Mouse (Mus musculus): Measurements from ENCODE around the gene Smad5. TPM values are rescaled to one million over a fixed set of nuclear protein-coding genes. Genes with fewer than 3 reads are reported as not detected.

Smad5 gene
- 40.5 and 50.3 TPM in 2 replicates for total RNA-seq (2017)

DNA sequence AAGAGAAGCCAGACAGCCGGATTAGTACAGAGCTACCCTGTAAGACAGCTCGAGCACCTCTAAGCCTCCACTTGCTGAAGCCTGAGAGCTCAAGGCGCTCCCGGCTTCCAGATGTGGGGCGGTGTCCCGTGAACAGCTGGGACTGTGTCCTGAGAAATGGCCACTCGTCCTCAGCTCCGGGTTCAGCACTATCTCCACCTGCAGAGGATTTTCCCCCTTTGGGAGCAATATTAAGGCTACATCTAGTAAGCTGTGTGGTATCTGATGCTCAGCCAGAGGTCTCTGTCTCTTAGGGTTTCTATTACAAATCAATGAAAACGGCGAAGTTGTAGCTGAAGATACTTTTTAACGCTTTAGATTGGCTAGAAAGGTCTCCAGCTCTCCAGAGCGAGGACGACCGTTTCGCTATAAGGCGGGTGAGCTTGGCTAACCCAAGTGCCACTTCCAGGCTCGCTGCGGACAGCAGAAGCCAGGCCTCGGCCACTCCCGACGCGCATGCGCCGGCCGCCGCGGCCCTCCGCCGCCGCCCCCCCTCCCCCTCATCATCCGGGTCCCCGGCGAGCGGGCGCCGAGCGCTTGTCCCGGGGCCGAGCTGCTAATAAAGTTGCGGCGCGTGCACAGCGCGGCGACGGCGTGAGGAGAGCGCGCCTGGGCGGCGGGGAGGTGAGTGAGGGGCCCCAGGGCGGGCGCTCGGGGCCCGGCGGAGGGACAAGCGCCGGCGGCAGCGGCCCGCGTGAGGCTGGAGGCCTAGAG lies at the start of gene Smad5:
Gene Smad5 (plus strand): TSS at position 542 of the 753 bp plus-strand sequence.
- ATAC-seq (replicated peaks in 1 of 2; ENCODE audit: insufficient read depth in 1 of 2, low FRiP score in 2 of 2, low TSS enrichment in 1 of 2, low read depth in 1 of 2, poor library complexity in 2 of 2, severe bottlenecking in 2 of 2): peak; percentile 22 to 51; a peak in 2 of 4 replicates

DNA sequence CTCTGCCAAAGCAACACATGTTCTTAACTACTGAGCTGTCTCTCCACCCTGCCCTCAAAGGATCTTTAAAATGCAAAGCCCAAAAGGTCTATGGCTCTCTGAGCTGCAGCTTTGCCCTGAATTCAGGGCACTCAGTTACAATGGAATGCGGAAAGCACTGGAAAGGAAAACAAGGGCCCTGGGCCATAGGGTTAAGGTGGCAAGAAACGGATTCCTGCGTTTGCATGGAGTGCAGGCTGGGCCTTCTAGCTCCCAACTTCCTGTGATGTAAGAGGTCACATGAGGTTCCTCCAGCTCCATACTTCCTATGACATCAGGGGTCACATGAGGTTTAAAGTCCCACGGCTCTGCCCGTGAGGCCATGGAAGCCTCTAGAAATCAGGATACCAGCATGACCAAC lies 48.6 kb upstream of the Smad5 start:
- no peak for ATAC-seq (replicated peaks in 1 of 2; ENCODE audit: insufficient read depth in 1 of 2, low FRiP score in 2 of 2, low TSS enrichment in 1 of 2, low read depth in 1 of 2, poor library complexity in 2 of 2, severe bottlenecking in 2 of 2)

DNA sequence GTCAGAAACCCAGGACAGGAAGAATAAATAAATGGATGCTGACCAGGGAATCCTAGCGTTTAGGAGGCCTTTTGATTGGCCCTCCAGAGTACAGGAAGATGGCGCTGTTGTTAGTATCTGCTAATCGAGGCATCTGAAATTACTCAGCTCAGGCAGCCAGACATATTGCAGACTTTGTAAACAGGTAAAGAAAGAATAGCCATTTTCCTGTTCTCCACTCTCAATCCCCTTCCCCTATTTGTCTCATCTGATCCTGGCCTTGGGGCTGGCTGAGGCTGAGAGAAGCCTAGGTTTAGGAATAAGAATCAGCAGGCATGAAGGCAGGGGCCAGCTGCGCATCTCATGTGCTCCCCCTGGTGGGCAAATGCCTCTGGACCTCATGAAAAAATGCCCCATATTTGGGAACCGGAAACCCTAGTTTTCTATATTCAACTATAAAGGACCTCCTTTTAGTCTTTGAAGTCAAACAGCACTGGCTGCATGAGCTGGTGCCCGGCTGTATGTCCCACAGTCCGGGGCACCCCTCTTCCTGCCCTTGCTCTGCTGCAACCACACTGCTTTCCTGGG lies 44.8 kb upstream of the Smad5 start:
- peak; percentile 51 to 77; a peak in 3 of 4 replicates for ATAC-seq (replicated peaks in 1 of 2; ENCODE audit: insufficient read depth in 1 of 2, low FRiP score in 2 of 2, low TSS enrichment in 1 of 2, low read depth in 1 of 2, poor library complexity in 2 of 2, severe bottlenecking in 2 of 2)

DNA sequence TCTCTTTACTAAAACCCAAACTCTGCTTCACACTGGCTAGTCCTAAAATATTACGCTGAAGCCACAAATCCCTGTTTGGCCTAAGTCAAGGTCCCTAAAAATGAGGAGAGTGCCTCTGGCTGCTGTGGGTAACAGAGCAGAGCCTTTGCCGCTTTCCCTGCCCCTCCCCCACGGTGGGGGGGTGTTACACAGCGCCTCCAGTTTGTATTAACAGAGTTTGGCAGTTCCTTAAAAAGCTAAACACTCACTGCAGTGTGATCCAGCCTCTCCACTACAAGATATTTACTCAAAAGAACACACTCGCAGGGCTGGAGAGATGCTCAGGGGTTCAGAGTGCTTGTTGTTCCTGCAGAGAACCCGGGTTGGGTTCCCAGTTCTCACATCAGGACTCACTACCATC lies 43.9 kb upstream of the Smad5 start:
- no peak for ATAC-seq (replicated peaks in 1 of 2; ENCODE audit: insufficient read depth in 1 of 2, low FRiP score in 2 of 2, low TSS enrichment in 1 of 2, low read depth in 1 of 2, poor library complexity in 2 of 2, severe bottlenecking in 2 of 2)

DNA sequence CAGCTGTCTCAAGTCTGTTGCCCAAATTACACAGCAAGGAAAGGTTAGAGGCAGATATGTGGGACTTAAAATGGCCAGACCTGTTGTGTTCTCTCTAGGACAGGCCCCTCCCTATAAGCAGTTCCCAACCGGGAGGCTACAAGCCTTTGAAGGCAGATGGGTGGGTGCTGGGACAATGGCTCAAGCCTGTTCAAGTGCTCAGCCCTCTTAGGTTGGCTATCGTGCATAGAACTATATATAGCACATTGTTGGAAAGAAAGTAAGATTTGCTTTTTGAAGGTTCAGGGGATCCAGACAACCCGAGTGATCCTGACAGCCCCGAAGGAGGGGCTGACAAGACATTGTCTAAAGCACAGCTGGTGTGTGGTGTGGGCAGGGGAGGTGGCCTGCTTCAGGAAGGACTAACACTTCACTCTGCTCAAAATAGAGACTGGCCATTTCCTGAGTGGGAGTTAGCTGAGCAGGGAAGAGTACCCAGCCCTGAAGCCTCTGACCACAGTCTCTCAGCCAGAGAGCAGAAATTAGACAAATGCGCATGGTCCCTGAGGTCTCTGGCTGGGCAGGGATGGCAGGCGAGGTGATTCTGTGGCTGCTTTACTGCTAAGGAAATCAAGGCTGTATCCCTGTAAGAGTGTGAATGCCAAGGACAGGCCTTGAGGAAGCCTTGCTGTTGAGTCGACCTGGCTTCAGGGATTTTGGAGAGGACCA lies 40.7 kb upstream of the Smad5 start:
- no peak for ATAC-seq (replicated peaks in 1 of 2; ENCODE audit: insufficient read depth in 1 of 2, low FRiP score in 2 of 2, low TSS enrichment in 1 of 2, low read depth in 1 of 2, poor library complexity in 2 of 2, severe bottlenecking in 2 of 2)

DNA sequence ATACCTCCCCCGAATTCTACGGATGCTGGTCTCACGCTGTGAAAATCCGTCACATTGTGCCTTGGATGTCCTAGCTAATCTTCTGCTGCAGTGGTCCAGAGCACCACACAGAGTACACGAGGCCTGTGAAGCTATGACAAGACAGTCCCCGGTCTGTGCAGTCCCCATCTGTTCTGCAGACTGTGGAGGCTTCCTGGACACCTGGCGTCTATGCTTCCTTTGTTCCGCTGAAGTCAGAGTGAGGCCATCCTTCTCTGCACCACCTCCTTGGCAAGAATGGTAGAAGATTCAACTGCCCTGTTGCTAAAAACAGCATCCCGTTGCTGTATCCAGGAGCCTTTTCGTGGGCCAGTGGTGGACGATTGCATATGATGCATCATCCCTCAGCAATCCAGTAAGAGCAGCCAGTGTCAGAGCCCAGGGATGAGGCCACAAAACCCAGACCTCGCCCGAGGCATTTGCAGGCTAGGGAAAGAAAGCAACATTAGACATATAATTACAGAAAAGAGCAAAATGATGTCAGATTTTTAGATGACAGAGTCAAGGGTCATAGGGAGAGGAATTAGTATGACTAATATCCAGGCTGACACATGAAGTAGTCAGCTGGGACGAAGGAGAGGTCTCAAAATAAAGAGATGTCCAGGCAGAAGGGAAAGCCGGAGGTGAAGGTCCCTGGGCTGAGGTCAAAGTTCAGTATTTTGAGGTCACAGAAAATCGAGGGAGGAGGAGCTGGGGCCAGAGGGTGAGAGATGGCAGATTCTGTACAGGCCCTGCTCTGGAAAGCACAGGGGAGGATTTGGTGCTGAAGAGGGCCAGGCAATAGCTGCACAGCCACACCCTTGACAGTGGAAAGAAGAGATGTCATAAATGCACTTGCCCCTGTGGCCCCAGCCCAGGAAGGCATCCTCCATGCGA lies 38.3 kb upstream of the Smad5 start:
- ATAC-seq (replicated peaks in 1 of 2; ENCODE audit: insufficient read depth in 1 of 2, low FRiP score in 2 of 2, low TSS enrichment in 1 of 2, low read depth in 1 of 2, poor library complexity in 2 of 2, severe bottlenecking in 2 of 2): no peak

DNA sequence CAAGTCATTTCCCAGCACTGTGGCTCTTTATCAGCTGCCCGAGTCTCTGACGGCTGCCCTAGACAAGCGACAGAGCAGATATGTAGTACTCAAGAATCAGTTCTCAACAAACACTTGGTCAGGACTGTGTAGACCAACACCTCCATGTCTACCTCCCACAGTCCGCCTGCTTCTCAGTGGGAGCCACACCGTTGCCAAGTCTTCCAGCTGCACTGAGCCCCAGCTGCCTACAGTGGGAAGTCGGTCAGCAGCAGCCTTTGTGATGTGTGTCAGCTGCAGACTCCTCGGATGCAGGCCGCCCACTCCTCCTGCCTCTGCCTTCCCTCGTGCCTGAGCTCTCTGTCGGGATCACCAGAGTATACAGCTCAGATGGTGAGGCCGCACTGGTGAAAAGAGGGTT lies 31.6 kb upstream of the Smad5 start:
- ATAC-seq (replicated peaks in 1 of 2; ENCODE audit: insufficient read depth in 1 of 2, low FRiP score in 2 of 2, low TSS enrichment in 1 of 2, low read depth in 1 of 2, poor library complexity in 2 of 2, severe bottlenecking in 2 of 2): no peak

DNA sequence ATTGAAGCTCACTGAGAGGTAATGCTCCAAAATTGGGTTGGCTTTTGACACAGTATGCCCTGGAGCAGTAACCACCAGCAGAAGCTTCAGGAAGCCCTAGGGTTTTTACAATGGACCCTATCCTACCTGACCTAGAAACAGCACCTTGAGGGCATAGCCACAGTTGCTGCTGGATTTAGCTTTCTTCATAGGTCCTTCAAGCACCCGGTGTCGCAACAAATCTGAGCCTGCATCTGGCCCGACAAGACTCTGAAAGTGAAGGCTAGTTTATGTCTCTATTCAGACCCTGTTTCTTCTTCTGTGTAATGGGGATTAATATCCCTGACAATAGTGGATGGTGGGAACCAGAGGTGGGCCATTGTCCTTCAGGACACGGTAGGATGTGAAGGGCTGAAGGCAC lies 25.1 kb upstream of the Smad5 start:
- no peak for ATAC-seq (replicated peaks in 1 of 2; ENCODE audit: insufficient read depth in 1 of 2, low FRiP score in 2 of 2, low TSS enrichment in 1 of 2, low read depth in 1 of 2, poor library complexity in 2 of 2, severe bottlenecking in 2 of 2)

DNA sequence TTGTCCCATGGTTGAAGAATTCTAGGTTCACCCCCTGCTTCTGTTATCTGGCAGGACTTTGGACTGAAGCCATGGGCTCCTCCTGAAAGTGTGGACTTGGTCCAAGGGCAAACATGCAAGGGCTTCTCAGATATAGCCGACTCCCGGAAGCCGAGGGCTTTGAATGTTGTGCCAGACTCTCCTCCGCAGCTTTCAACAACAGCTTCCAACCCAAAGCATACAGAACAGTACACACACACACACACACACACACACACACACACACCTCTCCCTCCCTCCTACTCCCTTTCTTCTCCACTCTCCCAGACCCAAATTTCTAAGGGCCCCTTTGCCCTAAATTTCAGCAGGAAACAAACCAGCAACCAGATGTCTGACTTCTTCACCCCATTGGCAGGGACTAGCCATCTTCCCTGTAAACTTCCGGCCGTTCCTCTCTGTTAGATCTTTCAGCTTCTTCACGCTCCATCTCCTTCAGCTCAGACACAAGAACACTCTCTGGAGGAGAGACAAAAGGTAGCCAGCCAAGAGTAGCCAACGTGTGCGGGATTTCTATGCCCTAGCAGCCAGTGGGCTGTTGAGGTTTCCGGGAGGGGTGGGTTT lies 24.5 kb upstream of the Smad5 start:
- ATAC-seq (replicated peaks in 1 of 2; ENCODE audit: insufficient read depth in 1 of 2, low FRiP score in 2 of 2, low TSS enrichment in 1 of 2, low read depth in 1 of 2, poor library complexity in 2 of 2, severe bottlenecking in 2 of 2): no peak

DNA sequence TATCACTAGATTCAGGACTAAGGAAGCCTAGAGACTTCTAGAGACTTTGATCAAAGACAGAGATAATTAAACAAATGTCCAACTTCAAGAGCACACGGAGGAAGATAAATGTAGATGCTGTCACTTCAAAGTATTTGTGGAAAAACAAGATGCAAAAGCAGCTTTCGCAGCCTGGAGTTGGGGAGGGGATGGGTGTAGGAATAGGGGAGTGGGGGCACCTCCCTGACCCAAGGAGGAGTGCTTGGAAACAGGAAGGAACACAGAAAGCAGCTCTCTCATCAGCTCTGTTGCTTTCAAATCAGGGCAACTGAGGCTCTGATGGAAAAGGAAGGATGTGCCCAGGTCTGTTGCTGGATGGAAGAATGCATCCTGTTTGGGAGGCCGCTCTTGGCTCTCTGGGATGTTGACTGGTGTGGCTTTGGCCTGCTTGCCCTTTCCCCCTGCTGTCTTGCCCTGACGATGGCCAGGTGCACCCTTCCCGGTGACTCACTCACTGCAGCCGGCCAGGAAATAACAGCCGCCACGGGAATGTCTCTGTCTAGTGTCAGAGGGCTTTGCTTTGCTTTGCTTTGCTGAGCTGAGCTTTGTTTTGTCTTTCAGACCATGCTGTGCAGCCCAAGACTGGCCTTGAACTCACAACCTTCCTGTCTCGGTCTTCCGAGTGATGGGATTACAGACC lies 23.8 kb upstream of the Smad5 start:
- no peak for ATAC-seq (replicated peaks in 1 of 2; ENCODE audit: insufficient read depth in 1 of 2, low FRiP score in 2 of 2, low TSS enrichment in 1 of 2, low read depth in 1 of 2, poor library complexity in 2 of 2, severe bottlenecking in 2 of 2)

DNA sequence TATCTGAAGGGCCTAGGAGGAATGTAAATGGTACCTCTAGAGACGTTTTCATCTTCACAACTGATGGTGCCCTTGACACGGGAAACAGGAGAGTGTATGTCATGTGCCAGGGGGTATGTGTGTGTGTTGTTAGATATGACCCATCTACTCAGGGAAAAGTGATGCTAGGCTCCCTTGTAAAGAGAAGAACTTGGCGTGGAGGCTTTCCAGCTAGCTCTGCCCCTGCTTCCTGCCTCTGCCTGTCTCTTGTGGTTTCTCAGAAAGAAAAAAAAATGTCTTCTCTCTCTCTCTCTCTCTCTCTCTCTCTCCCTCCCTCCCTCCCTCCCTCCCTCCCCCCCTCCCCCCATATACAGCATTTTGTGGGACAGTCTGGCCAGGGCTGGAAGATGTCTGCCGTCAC lies 20.9 kb upstream of the Smad5 start:
- ATAC-seq (replicated peaks in 1 of 2; ENCODE audit: insufficient read depth in 1 of 2, low FRiP score in 2 of 2, low TSS enrichment in 1 of 2, low read depth in 1 of 2, poor library complexity in 2 of 2, severe bottlenecking in 2 of 2): no peak

DNA sequence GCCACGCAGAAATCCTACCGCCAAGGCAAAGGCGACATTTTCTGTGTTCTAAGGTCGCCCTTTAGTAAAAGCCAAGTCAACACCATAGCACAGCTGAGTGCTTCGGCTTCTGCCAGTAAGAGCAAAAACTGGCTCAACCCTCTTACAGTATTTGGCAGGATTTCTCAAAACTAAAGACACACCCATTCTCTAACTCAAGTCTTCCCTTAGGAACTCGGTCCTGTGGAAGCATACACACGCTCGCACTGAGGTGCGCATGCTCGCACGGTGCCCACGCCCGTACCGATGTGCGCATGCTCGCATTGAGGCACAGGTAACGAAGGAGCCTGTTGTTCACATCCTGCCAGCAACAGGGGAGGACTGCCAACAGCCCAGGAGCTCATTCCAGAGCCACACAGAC lies 20.5 kb upstream of the Smad5 start:
- ATAC-seq (replicated peaks in 1 of 2; ENCODE audit: insufficient read depth in 1 of 2, low FRiP score in 2 of 2, low TSS enrichment in 1 of 2, low read depth in 1 of 2, poor library complexity in 2 of 2, severe bottlenecking in 2 of 2): no peak

DNA sequence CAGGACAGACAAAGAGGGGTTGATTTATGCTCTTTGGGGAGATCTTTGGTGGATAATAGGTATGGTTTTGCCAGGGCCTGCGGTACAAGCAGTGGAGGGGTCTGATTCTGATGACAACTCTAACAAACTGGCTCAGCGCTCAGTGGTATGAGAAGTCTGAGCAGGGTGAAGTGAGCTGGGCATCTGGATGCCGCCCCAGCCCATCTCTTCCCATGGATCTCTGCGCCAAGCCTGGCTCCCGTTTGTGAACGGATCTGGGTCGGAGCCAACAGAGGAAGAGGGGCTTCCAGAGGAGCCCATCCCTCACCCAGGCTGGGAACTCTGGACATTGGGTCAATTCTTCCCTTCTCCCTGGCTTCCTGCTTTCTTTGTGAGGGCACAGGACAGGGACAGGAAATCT lies 19.5 kb upstream of the Smad5 start:
- no peak for ATAC-seq (replicated peaks in 1 of 2; ENCODE audit: insufficient read depth in 1 of 2, low FRiP score in 2 of 2, low TSS enrichment in 1 of 2, low read depth in 1 of 2, poor library complexity in 2 of 2, severe bottlenecking in 2 of 2)

DNA sequence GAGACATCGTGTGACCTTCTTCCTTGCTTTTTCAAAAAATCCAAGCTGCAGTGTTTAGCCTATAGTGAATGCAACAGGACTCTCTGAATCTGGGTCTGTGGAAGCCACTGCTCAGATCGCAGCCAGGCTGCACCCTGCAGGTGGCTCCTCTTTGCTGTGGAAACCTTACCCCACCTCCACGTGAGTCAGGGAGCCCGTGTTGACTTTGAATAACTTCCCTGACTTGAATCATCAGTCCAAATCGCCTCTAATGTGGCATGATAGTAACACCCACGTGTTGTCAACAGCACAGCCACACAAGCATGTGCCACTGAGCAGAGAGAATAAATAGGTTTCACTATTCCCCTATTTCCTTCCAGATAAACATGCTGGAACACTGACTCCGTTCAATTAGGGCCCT lies 10.8 kb upstream of the Smad5 start:
- no peak for ATAC-seq (replicated peaks in 1 of 2; ENCODE audit: insufficient read depth in 1 of 2, low FRiP score in 2 of 2, low TSS enrichment in 1 of 2, low read depth in 1 of 2, poor library complexity in 2 of 2, severe bottlenecking in 2 of 2)

DNA sequence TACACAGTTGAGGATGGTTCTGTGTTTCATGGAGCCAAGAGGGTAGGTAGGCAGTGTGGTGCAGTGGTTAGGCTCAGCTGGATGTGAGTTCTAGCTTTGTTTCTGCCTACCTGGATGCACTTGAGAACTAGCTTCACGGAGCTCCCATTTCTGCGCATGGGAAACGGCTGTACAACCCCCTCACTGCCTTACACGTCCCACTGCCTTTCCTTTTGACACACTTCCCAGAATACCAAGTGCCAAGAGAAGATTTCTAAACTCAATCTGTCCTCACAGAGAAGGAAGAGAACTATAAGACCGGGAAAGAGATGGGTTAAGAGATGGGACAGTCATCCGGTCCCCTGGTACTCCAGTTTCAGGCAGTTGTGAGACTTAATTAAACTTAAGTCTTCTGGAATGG lies 10.2 kb upstream of the Smad5 start:
- ATAC-seq (replicated peaks in 1 of 2; ENCODE audit: insufficient read depth in 1 of 2, low FRiP score in 2 of 2, low TSS enrichment in 1 of 2, low read depth in 1 of 2, poor library complexity in 2 of 2, severe bottlenecking in 2 of 2): no peak

DNA sequence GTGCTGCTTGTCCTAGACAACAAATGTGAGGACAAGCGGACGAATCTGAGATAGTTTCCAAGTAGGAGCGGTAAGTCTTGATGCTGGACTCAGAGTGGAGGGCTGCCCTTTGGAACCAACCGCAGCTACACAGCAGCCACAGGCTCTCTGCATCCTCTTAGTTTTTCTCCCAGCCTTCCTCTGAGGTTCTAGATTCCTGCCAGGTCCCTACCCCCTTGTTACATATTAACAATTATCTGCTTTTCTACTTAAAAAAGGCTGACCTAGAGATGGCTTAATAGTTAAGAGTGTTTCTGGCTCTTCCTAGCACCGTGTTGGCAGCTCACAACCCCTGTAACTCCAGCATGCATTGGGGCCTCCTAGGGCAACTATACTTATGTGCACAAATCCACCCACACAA lies 7.1 kb upstream of the Smad5 start:
- no peak for ATAC-seq (replicated peaks in 1 of 2; ENCODE audit: insufficient read depth in 1 of 2, low FRiP score in 2 of 2, low TSS enrichment in 1 of 2, low read depth in 1 of 2, poor library complexity in 2 of 2, severe bottlenecking in 2 of 2)

DNA sequence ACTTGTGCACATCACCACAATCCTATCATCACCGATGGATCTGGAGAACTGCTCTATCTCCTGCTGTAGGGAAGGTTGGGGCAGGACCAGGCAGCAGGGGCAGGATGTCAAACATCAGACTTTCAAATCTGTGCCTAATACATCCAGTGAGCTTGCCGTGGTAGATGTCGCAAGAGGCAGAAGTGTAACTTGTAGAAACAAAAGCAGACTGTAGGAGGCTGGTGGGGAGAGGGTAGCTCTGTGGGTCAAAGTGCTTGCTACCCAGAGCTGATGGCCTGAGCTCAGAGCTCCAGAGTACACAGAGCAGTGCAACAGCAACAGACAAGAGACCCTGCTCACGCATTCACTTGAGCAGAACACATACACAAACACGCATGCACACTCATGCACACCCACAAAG lies 6.1 kb upstream of the Smad5 start:
- ATAC-seq (replicated peaks in 1 of 2; ENCODE audit: insufficient read depth in 1 of 2, low FRiP score in 2 of 2, low TSS enrichment in 1 of 2, low read depth in 1 of 2, poor library complexity in 2 of 2, severe bottlenecking in 2 of 2): no peak
